Mouse (Mus musculus) liver, adult (tissue): ENCODE data around the gene Gpr39.

Experiments
- GATA4 ChIP-seq: IDR thresholded peaks from 2 replicates; pipeline ENCODE4 v1.6.1; 2014; ENCODE audit warnings: mild to moderate bottlenecking, low read length; ENCODE audit not compliant: insufficient replicate concordance

The Gpr39 gene

GRCm38 (mm10) chr1:125676790-125677273 lies at the start of gene Gpr39:
Gene Gpr39, plus strand, starts transcription at chr1:125676995.
- TF ChIP-seq GATA4: no peak

DNA sequence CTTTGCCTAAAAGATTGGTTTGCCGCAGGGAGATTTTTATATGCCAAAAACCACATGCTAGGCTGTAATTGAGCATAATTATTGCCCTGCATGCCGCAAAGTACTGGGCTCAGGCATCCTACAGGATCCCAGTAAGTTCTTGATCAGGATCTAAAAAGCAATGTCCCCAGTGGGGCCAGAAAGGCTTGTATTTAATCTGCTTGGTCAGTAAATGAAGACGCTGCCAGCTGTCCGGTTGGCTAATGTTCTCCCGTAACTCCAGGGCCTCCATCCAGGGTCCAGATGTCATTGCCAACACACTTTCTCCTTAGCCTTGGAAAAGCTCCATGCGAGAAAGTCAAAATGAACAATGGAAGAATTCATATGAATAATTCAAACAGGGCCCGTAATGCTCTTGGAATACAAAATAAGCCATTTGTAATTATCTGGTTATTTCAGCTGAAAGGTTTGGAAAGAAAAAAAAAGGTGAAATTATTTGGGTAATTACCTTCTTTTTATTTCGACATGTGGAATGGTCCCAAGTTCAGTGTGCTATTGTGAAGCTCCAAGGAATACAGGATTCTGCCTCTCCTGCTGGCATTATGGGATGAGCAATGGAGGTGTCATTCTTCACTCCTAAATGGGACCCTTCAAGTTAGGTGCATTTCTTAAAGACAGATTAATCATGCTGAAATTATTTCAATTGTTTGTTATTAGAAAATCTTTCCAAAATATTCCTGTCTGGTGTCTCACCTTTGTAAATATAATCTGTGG lies 37.1 kb upstream of the Gpr39 start:
- TF ChIP-seq GATA4: no peak

GRCm38 (mm10) chr1:125643643-125644042 lies 33.2 kb upstream of the Gpr39 start:
- no peak for TF ChIP-seq GATA4

DNA sequence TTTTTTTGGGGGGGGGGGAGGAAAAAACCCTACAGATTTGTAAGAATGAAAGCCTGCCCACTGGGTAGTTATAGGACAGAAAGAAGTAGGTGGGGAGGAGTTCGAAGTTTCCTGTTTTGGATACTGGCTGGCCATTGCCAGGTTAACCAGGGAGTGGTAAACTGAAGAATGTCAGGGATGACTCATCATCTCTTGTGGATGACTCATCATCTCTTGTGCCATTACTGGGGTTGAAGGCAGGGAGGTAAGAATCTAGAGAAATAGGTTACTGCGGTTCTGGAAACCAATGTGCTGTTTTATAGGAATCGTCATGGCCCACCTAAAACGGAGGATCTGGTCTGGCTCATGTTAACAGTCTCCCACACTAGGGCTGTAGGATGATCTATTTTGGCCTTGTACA lies 28.8 kb upstream of the Gpr39 start:
- TF ChIP-seq GATA4: no peak

- TF ChIP-seq GATA4: no peak
Observed at GRCm38 (mm10) chr1:125649056-125649455, 27.7 kb upstream of the Gpr39 start.

DNA sequence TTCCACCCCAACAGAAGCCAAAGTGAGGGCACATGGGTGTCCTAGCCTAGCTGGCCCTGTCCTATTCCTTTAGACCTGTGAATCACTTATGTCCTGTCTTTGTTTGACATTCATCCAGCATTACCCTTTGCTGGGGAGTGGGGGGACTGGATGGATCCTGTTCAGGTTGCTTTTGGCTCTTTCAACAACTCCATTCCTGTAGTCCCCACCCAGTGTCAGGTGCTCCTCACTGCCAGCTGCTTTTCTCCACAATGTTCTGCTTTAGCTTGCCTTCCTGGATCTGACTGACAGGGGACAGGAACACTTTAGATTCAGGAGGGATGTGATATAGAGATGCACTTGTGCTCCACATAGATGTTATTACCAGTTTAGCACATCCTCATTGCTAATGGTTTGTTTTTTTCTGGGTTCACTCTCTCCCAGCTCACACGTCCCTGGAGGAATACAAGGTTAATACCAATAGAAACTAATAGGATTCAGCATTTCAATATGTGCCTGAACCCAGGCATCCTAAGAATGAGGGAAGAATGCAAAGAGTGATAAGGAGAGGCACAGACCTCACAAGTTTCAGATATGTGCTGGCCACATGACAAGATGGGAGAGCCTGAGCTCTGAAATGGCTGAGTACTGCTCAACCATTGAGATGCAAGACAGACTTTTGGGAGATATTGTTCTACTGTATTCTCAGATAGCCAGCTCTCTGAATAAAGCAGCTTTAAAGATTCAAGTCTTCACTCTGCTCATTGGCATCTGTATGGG lies 23.8 kb upstream of the Gpr39 start:
- TF ChIP-seq GATA4: no peak

- TF ChIP-seq GATA4: no peak
Observed at GRCm38 (mm10) chr1:125657416-125657815, 19.4 kb upstream of the Gpr39 start.

DNA sequence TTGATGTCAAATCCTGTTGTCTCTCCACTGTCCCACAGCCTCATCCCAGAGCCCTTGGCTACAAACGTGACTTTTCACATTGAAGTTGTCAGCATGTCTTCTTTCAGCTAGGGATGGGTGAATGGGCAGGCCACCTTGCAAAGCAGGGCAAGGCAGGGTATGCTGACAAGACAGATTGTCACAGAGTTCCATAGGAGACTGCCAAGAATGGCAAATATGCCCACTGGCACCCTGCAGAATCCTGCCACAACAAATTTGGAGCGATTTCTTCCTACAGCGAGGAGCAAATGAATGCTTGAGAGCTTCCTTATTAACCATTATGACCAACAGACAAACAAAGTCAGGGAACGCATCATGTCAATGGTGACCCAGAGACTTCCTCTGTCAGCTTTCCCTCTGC lies 16.6 kb upstream of the Gpr39 start:
- no peak for TF ChIP-seq GATA4

DNA sequence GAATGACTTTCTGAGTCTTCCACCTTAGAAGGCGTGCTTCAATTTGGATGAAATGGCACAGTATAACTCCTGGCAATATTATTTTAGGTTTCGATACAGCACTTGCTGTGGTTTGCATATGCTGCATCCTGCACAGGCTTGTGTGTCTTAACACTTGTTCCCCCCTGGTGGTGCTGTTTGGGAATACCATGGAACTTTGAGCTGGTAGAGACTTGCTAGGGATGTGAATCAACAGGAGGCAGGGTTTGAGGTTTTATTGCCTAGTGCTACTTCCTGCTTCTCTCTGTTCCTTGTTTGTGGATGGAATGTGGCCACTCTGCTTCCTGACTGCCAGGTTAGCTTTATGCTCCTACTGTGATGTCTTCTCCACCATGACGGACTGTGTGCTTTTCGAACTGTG lies 15.9 kb upstream of the Gpr39 start:
- no peak for TF ChIP-seq GATA4

DNA sequence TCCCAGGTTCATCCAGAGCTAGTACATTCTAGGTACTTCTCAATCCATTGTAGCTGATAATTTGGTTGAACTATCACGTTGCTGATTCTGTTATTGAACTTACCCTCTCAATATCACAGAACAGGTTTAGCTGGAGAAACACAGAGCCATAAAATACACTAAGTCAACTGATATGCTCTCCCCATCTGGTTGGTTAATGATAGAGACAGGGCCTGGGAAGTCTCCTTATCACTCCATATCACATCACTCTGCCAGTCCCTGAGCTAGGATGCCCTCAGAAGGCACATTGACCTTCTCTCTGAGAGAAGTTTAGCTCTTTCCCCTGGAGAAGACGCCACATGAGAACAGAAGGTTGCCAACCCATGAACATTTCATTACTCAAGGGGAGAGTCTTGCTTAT lies 14.7 kb upstream of the Gpr39 start:
- TF ChIP-seq GATA4: no peak

GRCm38 (mm10) chr1:125662660-125663059 lies 14.1 kb upstream of the Gpr39 start:
- TF ChIP-seq GATA4: no peak

- peak; percentile 94 for TF ChIP-seq GATA4
Observed at GRCm38 (mm10) chr1:125663104-125663503, 13.7 kb upstream of the Gpr39 start.

DNA sequence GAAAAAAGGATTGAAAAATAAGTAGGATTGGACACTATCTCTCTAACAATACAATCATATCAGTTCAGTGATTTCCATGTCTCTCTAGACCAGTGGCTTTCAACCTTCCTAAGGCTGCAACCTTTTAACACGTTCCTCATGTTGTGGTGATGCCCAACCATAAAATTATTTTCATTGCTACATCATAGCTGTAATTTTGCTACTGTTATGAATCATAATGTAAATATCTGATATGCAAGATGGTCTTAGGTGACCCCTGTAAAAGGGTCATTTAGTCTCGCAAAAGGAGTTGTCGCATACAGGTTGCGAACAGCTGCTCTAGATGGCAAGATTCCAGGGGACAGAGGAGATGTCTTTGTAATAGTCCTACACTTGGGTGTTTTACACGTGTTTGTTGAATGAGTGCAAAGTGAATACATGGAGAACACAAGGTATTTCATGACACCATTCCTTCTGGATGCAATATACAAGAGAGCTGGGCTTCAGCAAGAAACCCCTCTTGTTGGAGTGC lies 11.6 kb upstream of the Gpr39 start:
- no peak for TF ChIP-seq GATA4

DNA sequence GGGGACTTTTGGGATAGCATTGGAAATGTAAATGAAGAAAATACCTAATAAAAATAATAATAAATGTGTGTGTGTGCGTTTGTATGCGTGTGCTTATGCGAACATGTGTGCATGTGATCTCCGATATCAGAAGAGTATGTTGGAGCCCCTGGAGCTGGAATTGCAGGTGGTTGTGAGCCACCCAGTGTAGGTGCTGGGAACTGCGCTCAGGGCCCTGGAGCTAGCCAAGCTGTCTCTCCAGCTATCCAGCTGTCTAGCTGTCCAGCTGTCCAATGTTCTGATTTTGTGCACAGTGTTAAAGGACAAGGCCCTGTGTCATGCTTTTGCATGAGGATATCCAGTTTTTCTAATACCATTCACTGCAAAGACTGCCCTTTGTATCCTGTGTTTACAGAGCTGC lies 7.8 kb upstream of the Gpr39 start:
- TF ChIP-seq GATA4: no peak

DNA sequence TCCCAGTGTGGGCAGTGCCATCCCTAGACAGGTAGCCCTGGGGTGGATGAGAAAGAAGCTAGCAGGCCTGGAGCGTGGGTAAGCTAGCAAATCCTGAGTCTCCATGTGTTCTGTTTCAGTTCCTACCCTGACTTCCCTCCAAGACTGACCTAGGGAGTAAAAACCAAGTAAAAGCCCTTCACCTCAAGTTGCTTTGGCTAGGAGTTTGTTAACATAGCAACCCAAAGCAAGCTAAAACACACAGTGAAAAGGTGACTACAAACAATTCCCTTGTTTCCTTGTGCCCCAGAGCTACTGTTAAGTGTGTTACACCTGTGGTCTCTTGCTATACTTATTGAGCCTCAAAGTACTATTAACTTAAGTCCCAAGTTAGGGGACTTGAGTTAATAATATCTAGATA lies 1.6 kb upstream of the Gpr39 start:
- no peak for TF ChIP-seq GATA4

DNA sequence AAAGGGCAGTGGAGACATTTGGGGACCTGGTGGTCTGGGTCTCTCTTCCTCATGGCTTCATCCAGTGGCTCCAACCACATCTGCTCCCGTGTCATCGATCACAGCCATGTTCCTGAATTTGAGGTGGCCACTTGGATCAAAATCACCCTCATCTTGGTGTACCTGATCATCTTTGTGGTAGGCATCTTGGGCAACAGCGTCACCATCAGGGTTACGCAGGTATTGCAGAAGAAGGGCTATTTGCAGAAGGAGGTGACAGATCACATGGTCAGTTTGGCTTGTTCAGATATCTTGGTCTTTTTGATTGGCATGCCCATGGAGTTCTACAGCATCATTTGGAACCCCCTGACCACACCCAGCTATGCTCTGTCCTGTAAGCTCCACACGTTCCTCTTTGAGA lies 491 bp downstream of the Gpr39 start:
- no peak for TF ChIP-seq GATA4

DNA sequence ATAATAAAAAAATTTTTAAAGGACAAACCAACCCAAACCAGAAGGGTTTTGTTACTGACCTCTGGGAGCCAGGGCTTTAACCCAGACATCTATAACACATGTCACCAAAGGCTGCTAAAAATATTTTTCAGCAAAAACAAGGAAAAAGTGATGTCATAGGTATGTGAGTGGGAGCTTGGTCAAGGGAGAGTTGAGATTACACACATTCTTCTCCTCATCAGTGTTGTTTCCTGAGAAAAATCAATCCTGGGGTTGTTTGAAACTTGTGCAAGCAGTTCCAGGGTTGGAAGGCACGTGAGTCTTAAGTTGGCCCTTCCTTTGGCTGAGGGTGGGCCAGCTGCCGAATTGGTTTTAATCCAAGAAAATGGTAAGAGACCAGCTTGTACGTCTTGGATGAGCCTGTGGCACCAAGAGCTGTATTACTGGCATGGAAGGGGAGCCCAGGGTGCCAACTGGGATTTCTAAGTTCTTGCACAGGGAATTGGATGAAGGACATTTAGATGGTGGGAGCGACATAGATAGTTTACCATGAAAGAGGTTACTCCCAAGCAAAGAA lies 2.8 kb downstream of the Gpr39 start:
- no peak for TF ChIP-seq GATA4

GRCm38 (mm10) chr1:125684423-125684822 lies 7.6 kb downstream of the Gpr39 start:
- no peak for TF ChIP-seq GATA4
